8 mouse cellular contexts compared by ENCODE assay signal in the genomic region with DNA sequence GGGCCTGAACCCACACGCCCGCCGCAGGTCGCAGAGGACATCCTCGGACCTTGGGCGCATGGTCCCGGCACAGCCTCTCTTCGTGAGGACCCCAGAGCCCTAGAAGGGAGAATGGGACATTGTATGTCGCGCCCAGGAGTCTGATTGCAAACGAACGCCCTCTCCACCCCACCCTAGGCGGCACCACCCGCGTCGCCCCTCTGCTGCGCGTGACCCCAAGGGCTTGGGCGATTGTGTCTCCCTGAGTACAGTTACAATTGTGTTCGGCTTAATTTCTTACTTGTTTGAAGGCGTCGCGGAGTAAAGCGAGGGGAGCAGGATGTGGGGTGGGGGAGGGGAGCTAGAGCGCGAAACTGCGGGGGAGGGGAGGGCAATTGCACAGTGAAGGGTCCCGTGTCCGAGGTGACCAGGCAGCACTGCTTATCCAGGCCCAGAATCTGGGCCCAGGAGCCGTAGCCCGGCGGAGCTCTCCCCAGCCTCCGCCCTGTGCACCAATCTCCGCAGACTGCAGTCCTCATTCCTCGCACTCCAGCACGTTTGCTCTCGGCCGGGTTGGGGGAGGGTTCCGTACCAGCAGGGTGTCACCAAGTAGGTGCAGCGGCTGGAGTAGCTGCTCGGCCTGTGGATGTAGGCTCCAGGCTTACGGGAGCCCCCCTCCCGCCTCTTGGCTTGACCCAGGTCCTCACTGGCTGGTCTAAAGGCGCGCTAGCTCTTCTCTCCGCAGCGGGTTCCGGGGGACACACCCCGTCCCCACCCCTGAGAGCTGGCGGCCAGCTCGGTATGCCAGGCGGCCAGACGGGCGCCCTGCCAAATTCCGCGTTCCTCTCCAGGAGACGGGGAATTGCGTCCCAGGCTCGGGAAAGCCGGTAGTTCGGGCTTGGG. TPM values are rescaled to one million over a fixed set of nuclear protein-coding genes. Genes with fewer than 3 reads are reported as not detected.
A peak's percentile ranks its signal among the peaks of the same experiment; 100 is the strongest.
DNase-seq lines count a peak whose midpoint lies in the region; ATAC-seq and TF ChIP-seq lines count a peak whose summit lies in the region.

No protein-coding gene starts in this region.

- H3K27me3 ChIP-seq in kidney, embryonic 14.5 days (ENCODE audit: control insufficient read depth, insufficient read depth, low read length) = no peaks in the 10 kb centered on the region
- peaks cover 4% of the 10 kb centered on the region; the same call in 1 of the 2 replicates for H3K27me3 ChIP-seq in midbrain, postnatal 0 days (ENCODE audit: insufficient read depth, low read length)
- peaks cover 2% of the 10 kb centered on the region; the same call in 1 of the 2 replicates for H3K27me3 ChIP-seq in splenic B cell, adult 2 months (ENCODE audit: control insufficient read depth, insufficient read depth, low read length, poor library complexity, severe bottlenecking)

- WGBS in kidney, embryonic 14.5 days = under 1% methylated on average over 61 of the region's 61 CpGs
- WGBS in midbrain, postnatal 0 days = under 1% methylated on average over 57 of the region's 61 CpGs

- ATAC-seq in kidney, embryonic 14.5 days (ENCODE audit: low FRiP score, low TSS enrichment) = peak; percentile 67
- peak; percentile 61 for ATAC-seq in midbrain, postnatal 0 days (ENCODE audit: low FRiP score)

- H3K4me1 ChIP-seq in embryonic fibroblast, embryonic 13.5 days (ENCODE audit: control insufficient read depth, insufficient read depth, low read length) = no peaks in the 10 kb centered on the region; the same call in 1 of the 2 replicates
- peaks cover 35% of the 10 kb centered on the region for H3K4me1 ChIP-seq in kidney, embryonic 14.5 days (ENCODE audit: control insufficient read depth, insufficient read depth, low read length)
- peaks cover 20% of the 10 kb centered on the region; the same call in 1 of the 2 replicates for H3K4me1 ChIP-seq in midbrain, postnatal 0 days (ENCODE audit: insufficient read depth, low read length)

- H3K4me2 ChIP-seq in kidney, embryonic 14.5 days (replicated peaks; ENCODE audit: low read depth, low read length) = peak overlapping the region; percentile 95
- H3K4me2 ChIP-seq in midbrain, postnatal 0 days (ENCODE audit: low read depth, low read length, poor library complexity, severe bottlenecking) = peak overlapping the region; percentile 88

- H3K27ac ChIP-seq in embryonic fibroblast, embryonic 13.5 days (ENCODE audit: insufficient read depth, low read length) = peak overlapping the region; percentile 86
- H3K27ac ChIP-seq in kidney, embryonic 14.5 days (ENCODE audit: low read depth, low read length) = peak overlapping the region; percentile 99
- H3K27ac ChIP-seq in midbrain, postnatal 0 days (ENCODE audit: low read depth, low read length) = peak overlapping the region; percentile 85

- peak; percentile 83 for TF ChIP-seq POLR2A in embryonic fibroblast, embryonic 13.5 days (IDR thresholded peaks at IDR 0.05; ENCODE audit: low read depth, low read length)

- peak overlapping the region; percentile 92 for H3K9ac ChIP-seq in kidney, embryonic 14.5 days (ENCODE audit: low read depth, low read length)
- H3K9ac ChIP-seq in midbrain, postnatal 0 days (replicated peaks; ENCODE audit: low read length, poor library complexity, severe bottlenecking) = peak overlapping the region; percentile 62

- no peaks in the 10 kb centered on the region for H3K36me3 ChIP-seq in kidney, embryonic 14.5 days (ENCODE audit: control insufficient read depth, insufficient read depth, low read length)
- no peaks in the 10 kb centered on the region for H3K36me3 ChIP-seq in midbrain, postnatal 0 days (ENCODE audit: insufficient read depth, low read length)
- no peaks in the 10 kb centered on the region for H3K36me3 ChIP-seq in splenic B cell, adult 2 months (ENCODE audit: control insufficient read depth, insufficient read depth, low read length, poor library complexity, severe bottlenecking)

- H3K4me3 ChIP-seq in embryonic fibroblast, embryonic 13.5 days (ENCODE audit: insufficient read depth, low read length) = peak overlapping the region; percentile 48
- H3K4me3 ChIP-seq in kidney, embryonic 14.5 days (ENCODE audit: low read length) = peak overlapping the region; percentile 60
- H3K4me3 ChIP-seq in midbrain, postnatal 0 days (ENCODE audit: low read depth, low read length) = peak overlapping the region; percentile 65

- H3K9me3 ChIP-seq in kidney, embryonic 14.5 days (ENCODE audit: control insufficient read depth, low read length) = no peaks in the 10 kb centered on the region
- H3K9me3 ChIP-seq in midbrain, postnatal 0 days (ENCODE audit: low read length) = no peaks in the 10 kb centered on the region

- DNase-seq in 3134 (ENCODE audit: extremely low read depth, insufficient read length, low spot score) (peak; percentile 96), liver (peak; percentile 82)
- DNase-seq in adrenal gland, postnatal 25 days = peak; percentile 97
- peak; percentile 93 to 94 for DNase-seq in heart, adult 9 months (ENCODE audit: low spot score in 2 of 2)
- DNase-seq in midbrain, postnatal 0 days (ENCODE audit: low spot score) = peak; percentile 82
- peak; percentile 57 for DNase-seq in splenic B cell, adult 2 months (ENCODE audit: low read depth, low spot score)

- TF ChIP-seq CTCF in embryonic fibroblast, embryonic 13.5 days (IDR thresholded peaks at IDR 0.05; ENCODE audit: borderline replicate concordance, insufficient read depth, low read length) = no peak
- no peak for TF ChIP-seq CTCF in midbrain, postnatal 0 days (IDR thresholded peaks at IDR 0.05)

RNA-seq across cellular contexts. Expression of a gene that starts 9.2 kb away (rescaled TPM):
- total RNA-seq in adrenal gland, postnatal 25 days (2021) = 2.1 and 3.7 TPM in 2 replicates
- 6.4 and 8.6 TPM in 2 replicates for polyA plus RNA-seq in embryonic fibroblast, embryonic 13.5 days (2011; ENCODE audit: insufficient read length, low read depth, missing spikeins)
- polyA plus RNA-seq in kidney, embryonic 14.5 days (2014; fragmentation: Nextera tagmentation; extraction: Ambion mirVana) = 9.4 and 10.0 TPM in 2 replicates
- total RNA-seq in midbrain, postnatal 0 days (2014; rRNA removed) = 2.4 and 3.6 TPM in 2 replicates
- 9.7 and 10.3 TPM in 2 replicates for polyA plus RNA-seq in midbrain, postnatal 0 days (2015; fragmentation: Nextera tagmentation; extraction: Ambion mirVana)

RNA-seq across cellular contexts. Expression of a gene that starts 20.5 kb away (rescaled TPM):
- 4.2 and 5.4 TPM in 2 replicates for total RNA-seq in adrenal gland, postnatal 25 days (2021)
- polyA plus RNA-seq in embryonic fibroblast, embryonic 13.5 days (2011; ENCODE audit: insufficient read length, low read depth, missing spikeins) = 4.4 and 8.5 TPM in 2 replicates
- polyA plus RNA-seq in kidney, embryonic 14.5 days (2014; fragmentation: Nextera tagmentation; extraction: Ambion mirVana) = 10.5 and 11.4 TPM in 2 replicates
- total RNA-seq in midbrain, postnatal 0 days (2014; rRNA removed) = 12.1 and 12.4 TPM in 2 replicates
- polyA plus RNA-seq in midbrain, postnatal 0 days (2015; fragmentation: Nextera tagmentation; extraction: Ambion mirVana) = 3.5 and 4.3 TPM in 2 replicates

RNA-seq across cellular contexts. Expression of a gene that starts 26.7 kb away (rescaled TPM):
- 59.0 and 68.1 TPM in 2 replicates for total RNA-seq in adrenal gland, postnatal 25 days (2021)
- polyA plus RNA-seq in embryonic fibroblast, embryonic 13.5 days (2011; ENCODE audit: insufficient read length, low read depth, missing spikeins) = 49.3 and 52.0 TPM in 2 replicates
- 58.7 and 74.9 TPM in 2 replicates for polyA plus RNA-seq in kidney, embryonic 14.5 days (2014; fragmentation: Nextera tagmentation; extraction: Ambion mirVana)
- 22.7 and 96.5 TPM in 2 replicates for total RNA-seq in midbrain, postnatal 0 days (2014; rRNA removed)
- 23.9 and 28.9 TPM in 2 replicates for polyA plus RNA-seq in midbrain, postnatal 0 days (2015; fragmentation: Nextera tagmentation; extraction: Ambion mirVana)

RNA-seq across cellular contexts. Expression of a gene that starts 31.6 kb away (rescaled TPM):
- not detected in 2 replicates for total RNA-seq in adrenal gland, postnatal 25 days (2021)
- not detected in 2 replicates for polyA plus RNA-seq in embryonic fibroblast, embryonic 13.5 days (2011; ENCODE audit: insufficient read length, low read depth, missing spikeins)
- polyA plus RNA-seq in kidney, embryonic 14.5 days (2014; fragmentation: Nextera tagmentation; extraction: Ambion mirVana) = not detected in 2 replicates
- not detected in 2 replicates for total RNA-seq in midbrain, postnatal 0 days (2014; rRNA removed)
- not detected in 2 replicates for polyA plus RNA-seq in midbrain, postnatal 0 days (2015; fragmentation: Nextera tagmentation; extraction: Ambion mirVana)

Comparison
In these comparisons a context has a peak if more than half of its experiments do, and no peak if none do; other contexts are left out.
1. Peak in every context shown above with its lines: DNase-seq, ATAC-seq, H3K4me3 ChIP-seq and H3K27ac ChIP-seq.